Mouse (Mus musculus): ENCODE data around the gene Ptbp3.

DNA sequence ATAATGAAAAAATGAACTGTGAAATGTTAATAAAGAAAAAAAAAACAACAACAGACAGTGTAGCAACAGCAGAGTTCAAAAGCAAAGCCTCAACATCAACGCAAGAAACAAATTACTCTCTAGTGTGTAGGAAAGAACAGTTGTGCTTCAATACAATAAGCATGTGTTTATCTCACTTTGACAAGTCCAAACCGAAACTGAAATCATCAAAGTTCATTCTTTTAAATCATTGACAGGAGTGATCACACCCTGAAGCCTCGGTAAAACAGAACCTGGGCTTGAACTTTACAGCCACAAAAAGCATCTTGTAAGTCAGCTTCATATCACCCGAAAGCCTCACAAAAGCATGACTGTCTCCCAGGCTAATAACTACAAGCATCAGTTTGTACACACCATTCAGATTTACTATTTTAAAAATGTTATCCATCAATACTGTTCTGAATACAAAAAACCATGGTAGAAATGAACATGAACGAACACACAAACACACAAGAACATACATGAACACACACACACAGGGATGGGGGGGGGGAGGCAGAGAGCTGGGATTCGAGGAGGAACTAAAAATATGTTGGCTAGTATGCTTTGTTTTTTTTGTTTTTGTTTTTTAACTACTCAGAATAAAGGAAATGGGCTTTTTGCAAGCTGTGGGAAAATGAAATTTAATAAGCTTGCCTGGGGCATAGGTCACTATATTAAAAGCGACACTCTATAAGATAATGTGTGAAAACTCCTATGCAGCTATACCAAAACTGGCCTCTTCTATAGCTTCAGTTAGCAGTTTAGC, 2.7 kb downstream of the Ptbp3 start:
- TF ChIP-seq TAL1 (IDR thresholded peaks at IDR 0.05; ENCODE audit: low read length) (no peak), GATA1 (IDR thresholded peaks at IDR 0.05; ENCODE audit: low read length) (no peak)

Measured in erythroblast, embryonic 14.5 days (primary cell).